18 mouse cellular contexts compared by ENCODE assay signal in the genomic region with DNA sequence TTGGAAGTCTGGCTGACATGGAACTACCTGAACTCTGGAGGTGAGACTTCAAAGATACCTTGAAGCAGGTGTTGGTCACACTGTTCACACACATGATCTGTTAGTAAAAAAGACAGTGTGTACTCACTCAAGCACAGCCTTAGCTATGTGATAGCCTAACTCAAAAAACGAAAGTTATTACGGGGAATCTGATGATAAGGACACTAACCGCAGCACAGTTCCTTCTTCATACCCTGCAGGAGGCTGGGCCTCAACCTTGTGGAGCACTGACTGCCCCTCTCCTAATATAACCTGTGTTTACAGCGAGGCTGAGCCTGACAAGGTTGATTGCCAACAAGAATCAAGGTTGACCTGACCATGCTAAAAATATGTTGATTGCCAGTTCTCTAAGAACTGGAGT. TPM values are rescaled to one million over a fixed set of nuclear protein-coding genes. Genes with fewer than 3 reads are reported as not detected.
"Had no signal": no experiment of that assay in that cellular context is flagged by ENCODE, and none has a peak within 500 bp of the region (broad histone marks: within the 10 kb centered on the region; RNA-seq: fewer than 3 reads in every experiment).

No protein-coding gene starts in this region.

- H3K9ac ChIP-seq: lung, embryonic 15.5 days; midbrain, embryonic 13.5 days; midbrain, embryonic 15.5 days; neural tube, embryonic 12.5 days; stomach, embryonic 15.5 days had no signal

- H3K4me3 ChIP-seq: lung, embryonic 15.5 days; midbrain, embryonic 13.5 days; midbrain, embryonic 15.5 days; neural tube, embryonic 12.5 days; stomach, embryonic 15.5 days had no signal

- H3K4me1 ChIP-seq: lung, embryonic 15.5 days; midbrain, embryonic 13.5 days; midbrain, embryonic 15.5 days; neural tube, embryonic 12.5 days; stomach, embryonic 15.5 days had no signal

- ATAC-seq: lung, postnatal 0 days; midbrain, embryonic 13.5 days; midbrain, embryonic 15.5 days had no signal

- H3K4me2 ChIP-seq: lung, embryonic 15.5 days; midbrain, embryonic 11.5 days; midbrain, embryonic 13.5 days; midbrain, embryonic 15.5 days; neural tube, embryonic 12.5 days; stomach, embryonic 15.5 days had no signal

- H3K9me3 ChIP-seq: lung, embryonic 15.5 days; midbrain, embryonic 13.5 days; midbrain, embryonic 15.5 days; neural tube, embryonic 12.5 days; stomach, embryonic 15.5 days had no signal

- H3K27ac ChIP-seq: lung, embryonic 15.5 days; macrophage; midbrain, embryonic 13.5 days; midbrain, embryonic 15.5 days; neural tube, embryonic 12.5 days; stomach, embryonic 15.5 days; stomach, postnatal 0 days had no signal

- H3K27me3 ChIP-seq: lung, embryonic 15.5 days; midbrain, embryonic 13.5 days; midbrain, embryonic 15.5 days; neural tube, embryonic 12.5 days; stomach, embryonic 15.5 days had no signal

- DNase-seq: lung, adult 2 months; lung, postnatal 14 days; lung, postnatal 36 days; right cerebral cortex, postnatal 14 days; thymus, adult 2 months; thymus, postnatal 25 days; thymus, postnatal 4 days had no signal

RNA-seq across cellular contexts. Expression of a gene that starts 12.9 kb away (rescaled TPM):
- total RNA-seq: megakaryocyte, adult 5-6 weeks; monocyte, adult 5-6 weeks had no signal
- polyA plus RNA-seq: macrophage had no signal
